1 mouse cellular context compared by ENCODE assay signal in the genomic region with DNA sequence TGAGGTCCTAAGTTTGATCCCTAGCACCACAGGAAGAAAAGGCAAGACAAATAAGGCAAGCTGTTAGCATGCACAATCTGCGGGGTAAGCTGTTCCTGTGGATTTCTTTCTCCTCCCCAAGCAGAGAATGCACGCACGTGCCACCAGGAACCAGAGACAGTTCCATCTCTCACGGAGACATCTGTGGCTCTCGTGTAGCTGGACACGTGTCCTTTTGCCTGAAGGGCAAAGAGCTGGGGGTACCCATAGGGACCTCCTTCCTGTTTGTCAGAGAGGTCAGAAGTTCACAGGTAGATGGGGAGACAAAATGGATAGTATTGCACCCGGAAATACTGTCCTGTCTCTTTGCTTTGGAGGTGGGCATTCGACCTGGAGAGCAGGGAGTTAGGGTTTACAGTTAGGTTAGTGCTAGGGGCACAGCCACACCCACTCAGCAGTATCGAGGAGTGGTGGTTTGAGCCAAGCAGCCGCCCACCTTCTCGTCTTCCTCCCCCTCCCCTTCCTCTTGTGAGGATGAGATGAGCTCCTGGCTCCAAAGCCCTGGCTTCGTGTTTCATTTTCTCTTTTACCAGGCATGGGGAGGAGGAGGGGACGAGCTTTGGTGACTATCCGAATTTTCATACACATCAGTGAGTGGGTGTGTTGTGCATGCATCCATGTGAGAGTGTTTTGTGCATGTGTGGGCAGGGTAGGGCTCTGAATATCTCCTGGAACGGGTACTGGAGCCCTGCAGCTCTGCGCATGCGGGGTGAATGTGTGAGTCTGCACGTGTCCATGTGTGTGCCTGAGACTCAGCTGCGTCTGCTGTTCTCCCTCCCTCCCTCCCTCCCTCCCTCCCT.
TF ChIP-seq lines count a peak whose summit lies in the region.

No protein-coding gene starts in this region.

TF ChIP-seq in MEL, 35 proteins besides CTCF, POLR2A, EP300 and RAD21 (continued from another document):
- TF ChIP-seq POLR2AphosphoS2 (IDR thresholded peaks at IDR 0.05; ENCODE audit: low read length) (peak; percentile 59; the same call in 1 of the 2 replicates), MXI1 (IDR thresholded peaks at IDR 0.05; ENCODE audit: low read depth, low read length) (peak; percentile 95), HCFC1 (IDR thresholded peaks at IDR 0.05; ENCODE audit: low read depth, low read length) (no peak; the same call in 1 of the 2 replicates), ZC3H11A (IDR thresholded peaks at IDR 0.05; ENCODE audit: low read depth, low read length) (no peak), BHLHE40 (IDR thresholded peaks at IDR 0.05; ENCODE audit: borderline replicate concordance, low read depth, low read length) (peak; percentile 96), SIN3A (IDR thresholded peaks at IDR 0.05; ENCODE audit: low read length) (peak; percentile 92), SMC3 (IDR thresholded peaks at IDR 0.05; ENCODE audit: low read depth, low read length) (no peak), CHD2 (IDR thresholded peaks at IDR 0.05; ENCODE audit: low read length) (no peak), USF1 (IDR thresholded peaks at IDR 0.05; ENCODE audit: low read depth, low read length) (peak; percentile 85), MAX (IDR thresholded peaks at IDR 0.05; ENCODE audit: low read length) (peak; percentile 97), USF2 (IDR thresholded peaks at IDR 0.05; ENCODE audit: borderline replicate concordance in 1 of 2, insufficient read depth in 1 of 2, low read depth in 1 of 2, low read length in 2 of 2) (no peak), MEF2A (IDR thresholded peaks at IDR 0.05; ENCODE audit: extremely low read depth, insufficient replicate concordance, low read depth, low read length, poor library complexity, severe bottlenecking) (0 out of 2 replicates have a peak, but pooled peaks have one; percentile 11), MYB (IDR thresholded peaks at IDR 0.05; ENCODE audit: low read depth, low read length) (no peak), ZKSCAN1 (IDR thresholded peaks at IDR 0.05; ENCODE audit: low read depth, low read length) (no peak), NELFE (IDR thresholded peaks at IDR 0.05; ENCODE audit: low read depth, low read length) (peak; percentile 39), RCOR1 (IDR thresholded peaks at IDR 0.05; ENCODE audit: low read depth, low read length) (0 out of 2 replicates have a peak, but pooled peaks have one; percentile 7), MAZ (IDR thresholded peaks at IDR 0.05; ENCODE audit: low read depth, low read length) (peak; percentile 75; the same call in 1 of the 2 replicates), CHD1 (IDR thresholded peaks at IDR 0.05; ENCODE audit: low read depth, low read length) (no peak), TBP (IDR thresholded peaks at IDR 0.05; ENCODE audit: low read depth, low read length) (peak; percentile 68), POLR2AphosphoS5 (IDR thresholded peaks at IDR 0.05; ENCODE audit: borderline replicate concordance, low read depth, low read length) (no peak), ELF1 (IDR thresholded peaks at IDR 0.05; ENCODE audit: low read depth, low read length) (0 out of 2 replicates have a peak, but pooled peaks have one; percentile 31), GATA1 (IDR thresholded peaks at IDR 0.05; ENCODE audit: low read depth, low read length) (no peak), TAL1 (IDR thresholded peaks at IDR 0.05; ENCODE audit: low read length) (no peak), MAFK (IDR thresholded peaks at IDR 0.05; ENCODE audit: borderline replicate concordance, low read depth, low read length) (no peak), ZNF384 (IDR thresholded peaks at IDR 0.05; ENCODE audit: low read depth, low read length) (no peak), MYC (IDR thresholded peaks at IDR 0.05; ENCODE audit: low read depth, low read length) (peak; percentile 96), NRF1 (IDR thresholded peaks at IDR 0.05; ENCODE audit: insufficient read depth, low read depth, low read length, poor library complexity, severe bottlenecking) (peak; percentile 89), ZMIZ1 (IDR thresholded peaks at IDR 0.05; ENCODE audit: low read depth, low read length) (peak; percentile 39), KAT2A (conservative IDR thresholded peaks at IDR 0.05; ENCODE audit: low read depth, low read length) (no peak), JUND (IDR thresholded peaks at IDR 0.05; ENCODE audit: low read depth, low read length) (0 out of 2 replicates have a peak, but pooled peaks have one; percentile 27)
